Mouse (Mus musculus) neural tube, embryonic 12.5 days (tissue): Measurements from ENCODE around the gene Reck. TPM values are rescaled to one million over a fixed set of nuclear protein-coding genes. Genes with fewer than 3 reads are reported as not detected.

ENCODE experiments used
- ATAC-seq: fragments of 200-750 bp; cut with Nextera tagmentation; 2 replicates; pipeline ENCODE4 v1.8.0; 2017; ENCODE audit warnings: low read depth, mild to moderate bottlenecking, moderate TSS enrichment, moderate library complexity; ENCODE audit not compliant: low FRiP score
- H3K27ac ChIP-seq: fragments of 300-500 bp; sonication (generic); 2 replicates; pipeline ENCODE4 v1.5.1; 2016
- H3K27me3 ChIP-seq: fragments of 300-500 bp; sonication (generic); replicated peaks from 2 replicates; pipeline ENCODE4 v1.6.1; 2016; ENCODE audit warnings: mild to moderate bottlenecking
- H3K36me3 ChIP-seq: fragments of 300-500 bp; sonication (generic); 2 replicates; pipeline ENCODE4 v1.6.1; 2016; ENCODE audit warnings: mild to moderate bottlenecking
- H3K4me1 ChIP-seq: fragments of 300-500 bp; sonication (generic); 2 replicates; pipeline ENCODE4 v1.6.1; 2016
- H3K4me2 ChIP-seq: fragments of 300-500 bp; sonication (generic); replicated peaks from 2 replicates; pipeline ENCODE4 v1.6.1; 2016; ENCODE audit warnings: mild to moderate bottlenecking
- H3K4me3 ChIP-seq: fragments of 300-500 bp; sonication (generic); 2 replicates; pipeline ENCODE4 v1.5.1; 2016
- H3K9ac ChIP-seq: fragments of 300-500 bp; sonication (generic); 2 replicates; pipeline ENCODE4 v1.6.1; 2016; ENCODE audit warnings: mild to moderate bottlenecking
- H3K9me3 ChIP-seq: fragments of 300-500 bp; sonication (generic); 2 replicates; pipeline ENCODE4 v1.6.1; 2016; ENCODE audit warnings: mild to moderate bottlenecking
- WGBS: fragments of 180-500 bp; shearing (Covaris S2); methylation state at CpG from one replicate; pipeline ENCODE4 v1.1.7; 2016; 5-methylcytosine and 5-hydroxymethylcytosine counted together
- polyA plus RNA-seq: library from polyadenylated mRNA; unstranded; fragments of >200 nt; fragmentation: Nextera tagmentation; extraction: Ambion mirVana; gene quantifications from 2 replicates; pipeline ENCODE4 v1.2.1, GENCODE M21; 2016

Gene Reck
- 13.6 and 15.1 TPM in 2 replicates for polyA plus RNA-seq

GRCm38 (mm10) chr4:43875160-43875918, at the start of gene Reck:
Gene Reck (plus strand): TSS chr4:43875530.
- no peaks in the 10 kb centered on the region for H3K36me3 ChIP-seq
- H3K27ac ChIP-seq = 0 out of 2 replicates have a peak within 1 kb of the TSS, but pooled peaks have one; percentile 15
- no peaks in the 10 kb centered on the region for H3K9me3 ChIP-seq
- peak within 1 kb of the TSS; percentile 94 for H3K4me2 ChIP-seq
- peak within 1 kb of the TSS; percentile 81 for H3K9ac ChIP-seq
- peak within 1 kb of the TSS; percentile 87 for H3K4me3 ChIP-seq
- no peaks in the 10 kb centered on the region for H3K27me3 ChIP-seq
- WGBS = under 1% methylated on average over 72 of the region's 73 CpGs
- H3K4me1 ChIP-seq = peaks cover 21% of the 10 kb centered on the region
- peak; percentile 94 for ATAC-seq

DNA sequence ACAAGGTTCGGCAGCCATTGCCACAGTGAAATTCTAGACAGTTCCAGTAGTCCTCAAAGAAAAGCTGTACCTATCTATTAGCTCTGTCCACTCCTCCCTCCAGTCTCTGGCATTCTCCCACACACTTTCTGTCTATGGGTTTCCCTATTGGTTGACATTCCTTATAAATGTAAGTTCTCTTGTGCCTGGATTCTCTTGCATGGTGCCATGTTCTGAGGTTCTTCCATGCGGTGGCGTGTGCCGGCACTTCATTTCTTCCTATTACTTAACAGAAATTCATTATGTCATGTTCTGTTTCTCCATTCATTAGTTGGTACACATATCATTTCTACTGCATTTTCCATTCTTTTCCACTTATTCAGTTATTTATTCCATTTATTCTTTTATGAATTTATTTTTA, 46.5 kb upstream of the Reck start:
- ATAC-seq = no peak
- Histone ChIP-seq H3K27ac (no peak overlapping the region), H3K4me2 (no peak overlapping the region), H3K36me3 (no peaks in the 10 kb centered on the region), H3K4me3 (no peak overlapping the region), H3K4me1 (no peaks in the 10 kb centered on the region), H3K9me3 (no peaks in the 10 kb centered on the region), H3K9ac (no peak overlapping the region), H3K27me3 (no peaks in the 10 kb centered on the region)
- WGBS = 81% methylated on average over 4 of the region's 4 CpGs

DNA sequence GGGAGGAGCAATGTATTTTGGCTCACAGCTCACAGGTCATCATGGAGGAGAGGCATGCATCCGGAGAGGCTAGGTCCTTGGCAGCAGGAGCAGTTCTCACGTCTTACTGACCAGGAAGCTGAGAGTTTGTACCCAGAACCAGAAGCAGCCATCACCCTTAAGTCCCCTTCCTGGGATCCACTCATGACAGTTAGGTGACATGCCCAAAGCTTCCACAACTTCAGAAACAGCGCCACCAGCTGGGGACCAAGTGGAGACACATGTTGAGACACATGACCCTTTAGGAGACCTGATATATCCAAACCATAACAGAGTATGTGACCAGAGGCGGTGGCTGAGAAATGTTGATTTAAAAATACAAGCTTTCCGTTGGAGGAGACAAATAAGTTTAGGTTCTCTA, 43.3 kb upstream of the Reck start:
- Histone ChIP-seq H3K4me3 (no peak overlapping the region), H3K9me3 (no peaks in the 10 kb centered on the region), H3K9ac (no peak overlapping the region), H3K27ac (no peak overlapping the region), H3K4me1 (no peaks in the 10 kb centered on the region), H3K4me2 (no peak overlapping the region), H3K36me3 (no peaks in the 10 kb centered on the region), H3K27me3 (no peaks in the 10 kb centered on the region)
- 75% methylated on average over 5 of the region's 5 CpGs for WGBS
- no peak for ATAC-seq

DNA sequence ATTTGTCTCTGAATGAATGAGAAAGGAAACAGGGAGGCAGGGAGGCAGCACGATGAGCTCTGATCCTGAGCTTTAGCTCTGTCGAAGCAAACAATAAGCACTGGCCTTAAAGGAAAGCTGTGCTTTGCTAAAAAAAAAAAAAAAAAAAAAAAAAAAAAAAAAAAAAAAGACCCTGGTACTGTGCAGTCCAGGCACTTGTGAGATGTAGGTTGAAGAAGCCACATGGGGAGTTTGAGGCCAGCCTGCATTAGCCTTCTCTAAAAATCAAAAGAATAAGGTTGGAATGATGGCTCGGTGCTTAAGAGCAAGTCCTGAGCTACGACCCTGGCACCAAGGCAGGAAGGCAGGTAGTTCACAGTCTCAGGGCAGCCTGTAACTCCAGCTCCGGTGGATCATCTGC, 41.6 kb upstream of the Reck start:
- Histone ChIP-seq H3K4me1 (no peaks in the 10 kb centered on the region), H3K9ac (no peak overlapping the region), H3K36me3 (no peaks in the 10 kb centered on the region), H3K4me2 (no peak overlapping the region), H3K27me3 (no peaks in the 10 kb centered on the region), H3K9me3 (no peaks in the 10 kb centered on the region), H3K4me3 (no peak overlapping the region), H3K27ac (no peak overlapping the region)
- ATAC-seq = no peak
- 75% methylated on average over 5 of the region's 5 CpGs for WGBS

DNA sequence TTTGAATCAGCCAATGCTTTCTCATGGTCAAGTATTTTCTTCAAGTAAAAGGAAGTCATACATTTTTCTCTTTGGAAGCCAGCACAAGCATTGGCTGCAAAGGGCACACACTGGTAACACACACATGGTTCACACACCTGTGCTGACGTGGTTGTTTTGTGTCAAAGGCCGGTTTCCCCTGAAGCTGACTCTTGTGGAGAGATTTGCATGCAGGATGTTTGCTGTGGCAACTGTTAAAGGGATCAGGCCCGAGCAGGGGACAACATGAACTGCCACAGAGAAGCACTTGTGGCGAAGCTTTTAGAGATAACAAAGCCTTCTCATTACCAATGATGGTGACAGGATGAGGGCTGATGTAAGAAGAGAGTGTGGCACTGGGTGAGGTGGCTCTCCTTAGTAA, 40.6 kb upstream of the Reck start:
- Histone ChIP-seq H3K27me3 (no peaks in the 10 kb centered on the region), H3K4me2 (no peak overlapping the region), H3K36me3 (no peaks in the 10 kb centered on the region), H3K4me3 (no peak overlapping the region), H3K9me3 (no peaks in the 10 kb centered on the region), H3K4me1 (no peaks in the 10 kb centered on the region), H3K27ac (no peak overlapping the region), H3K9ac (no peak overlapping the region)
- ATAC-seq = no peak
- WGBS = 75% methylated on average over 4 of the region's 4 CpGs

DNA sequence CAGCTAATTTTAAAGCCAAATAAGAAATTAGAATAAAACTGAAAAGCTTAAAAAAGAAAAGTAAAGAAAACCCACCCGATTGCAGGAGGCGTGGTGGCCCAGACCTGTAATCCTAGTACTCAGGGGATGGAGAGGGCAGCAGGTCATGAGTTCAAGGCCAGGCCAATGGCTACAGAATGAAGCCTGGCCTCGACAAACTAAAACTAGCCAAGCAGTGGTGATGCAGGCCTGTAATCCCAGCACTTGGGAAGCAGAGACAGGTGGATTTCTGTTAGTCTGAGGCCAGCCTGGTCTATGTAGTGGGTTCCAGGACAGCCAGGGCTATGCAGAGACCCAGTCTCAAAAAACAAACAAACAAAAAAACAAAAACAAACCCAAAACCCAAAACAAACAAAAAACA, 37.0 kb upstream of the Reck start:
- 0 out of 2 replicates have a peak, but pooled peaks cover under 1% of the 10 kb centered on the region for H3K9me3 ChIP-seq
- no peaks in the 10 kb centered on the region for H3K4me1 ChIP-seq
- H3K4me3 ChIP-seq = no peak overlapping the region
- H3K27me3 ChIP-seq = no peaks in the 10 kb centered on the region
- no peak overlapping the region for H3K9ac ChIP-seq
- no peak for ATAC-seq
- H3K4me2 ChIP-seq = no peak overlapping the region
- 77% methylated on average over 3 of the region's 3 CpGs for WGBS
- no peaks in the 10 kb centered on the region for H3K36me3 ChIP-seq
- no peak overlapping the region for H3K27ac ChIP-seq

DNA sequence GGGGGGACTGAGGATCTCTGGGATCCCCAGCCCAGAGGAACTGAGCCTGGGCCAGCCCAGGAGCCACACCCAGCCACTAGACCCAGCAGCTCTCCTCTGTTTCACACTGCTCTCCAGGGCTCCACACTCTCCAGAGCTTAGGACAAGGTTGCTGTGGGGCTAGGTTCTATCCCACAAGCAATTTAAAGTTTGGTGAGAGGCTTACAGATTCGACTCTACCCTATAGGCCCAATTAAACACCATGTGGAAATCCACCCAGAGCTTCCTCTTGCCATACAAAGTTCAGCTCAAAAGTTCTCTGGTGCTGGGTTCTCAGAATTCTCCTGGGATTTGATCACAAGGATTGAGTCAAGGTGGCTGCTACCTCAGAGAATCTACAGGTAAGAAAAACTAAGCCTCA, 35.2 kb upstream of the Reck start, which contains the start of gene Olfr157:
TSS of gene Olfr157 (minus strand) at position 101 of the 400 bp plus-strand sequence.
- Histone ChIP-seq H3K27me3 (no peaks in the 10 kb centered on the region), H3K4me1 (no peaks in the 10 kb centered on the region), H3K4me2 (no peak within 1 kb of the TSS), H3K4me3 (no peak within 1 kb of the TSS), H3K36me3 (no peaks in the 10 kb centered on the region), H3K27ac (no peak within 1 kb of the TSS), H3K9me3 (0 out of 2 replicates have a peak, but pooled peaks cover 4% of the 10 kb centered on the region), H3K9ac (no peak within 1 kb of the TSS)
- no peak for ATAC-seq
- 68% methylated on average over 1 of the region's 1 CpGs for WGBS

GRCm38 (mm10) chr4:43851265-43851664, 24.1 kb upstream of the Reck start, which contains the start of gene Olfr155:
Gene Olfr155 (plus strand): TSS chr4:43851565.
- ATAC-seq = no peak
- Histone ChIP-seq H3K27ac (no peak within 1 kb of the TSS), H3K4me3 (no peak within 1 kb of the TSS), H3K27me3 (no peaks in the 10 kb centered on the region), H3K9ac (no peak within 1 kb of the TSS), H3K4me1 (no peaks in the 10 kb centered on the region), H3K4me2 (no peak within 1 kb of the TSS), H3K9me3 (no peaks in the 10 kb centered on the region), H3K36me3 (no peaks in the 10 kb centered on the region)
- 87% methylated on average over 6 of the region's 6 CpGs for WGBS

- no peak overlapping the region for H3K4me3 ChIP-seq
- H3K27me3 ChIP-seq = no peaks in the 10 kb centered on the region
- H3K4me2 ChIP-seq = no peak overlapping the region
- 75% methylated on average over 8 of the region's 8 CpGs for WGBS
- H3K9ac ChIP-seq = no peak overlapping the region
- no peaks in the 10 kb centered on the region for H3K9me3 ChIP-seq
- no peaks in the 10 kb centered on the region for H3K36me3 ChIP-seq
- H3K4me1 ChIP-seq = no peaks in the 10 kb centered on the region
- no peak overlapping the region for H3K27ac ChIP-seq
- no peak for ATAC-seq
These were observed 21.2 kb upstream of the Reck start for GRCm38 (mm10) chr4:43854101-43854500.

DNA sequence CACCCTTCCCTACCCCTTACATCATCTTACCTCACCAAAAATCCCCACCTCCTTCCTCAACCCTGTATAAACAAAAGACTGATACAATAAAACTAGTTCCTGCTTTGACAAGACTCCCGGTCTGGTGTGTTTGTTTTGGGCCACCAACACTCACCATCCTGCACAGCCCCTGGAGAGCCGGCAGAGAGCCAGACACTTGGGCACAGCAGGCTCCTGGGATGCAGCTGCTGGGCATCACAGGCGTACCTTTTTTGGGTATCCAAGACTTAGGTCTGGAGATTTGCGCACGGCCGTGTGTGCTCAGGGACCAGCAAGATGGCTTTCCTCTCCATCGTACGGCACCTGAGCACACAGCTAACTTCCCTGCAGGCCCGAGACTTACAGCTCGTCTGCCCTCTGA, 15.4 kb upstream of the Reck start:
- no peaks in the 10 kb centered on the region for H3K27me3 ChIP-seq
- no peaks in the 10 kb centered on the region for H3K9me3 ChIP-seq
- 81% methylated on average over 10 of the region's 10 CpGs for WGBS
- H3K4me1 ChIP-seq = no peaks in the 10 kb centered on the region
- H3K4me3 ChIP-seq = no peak overlapping the region
- no peak overlapping the region for H3K4me2 ChIP-seq
- H3K36me3 ChIP-seq = no peaks in the 10 kb centered on the region
- H3K9ac ChIP-seq = no peak overlapping the region
- ATAC-seq = no peak
- no peak overlapping the region for H3K27ac ChIP-seq

DNA sequence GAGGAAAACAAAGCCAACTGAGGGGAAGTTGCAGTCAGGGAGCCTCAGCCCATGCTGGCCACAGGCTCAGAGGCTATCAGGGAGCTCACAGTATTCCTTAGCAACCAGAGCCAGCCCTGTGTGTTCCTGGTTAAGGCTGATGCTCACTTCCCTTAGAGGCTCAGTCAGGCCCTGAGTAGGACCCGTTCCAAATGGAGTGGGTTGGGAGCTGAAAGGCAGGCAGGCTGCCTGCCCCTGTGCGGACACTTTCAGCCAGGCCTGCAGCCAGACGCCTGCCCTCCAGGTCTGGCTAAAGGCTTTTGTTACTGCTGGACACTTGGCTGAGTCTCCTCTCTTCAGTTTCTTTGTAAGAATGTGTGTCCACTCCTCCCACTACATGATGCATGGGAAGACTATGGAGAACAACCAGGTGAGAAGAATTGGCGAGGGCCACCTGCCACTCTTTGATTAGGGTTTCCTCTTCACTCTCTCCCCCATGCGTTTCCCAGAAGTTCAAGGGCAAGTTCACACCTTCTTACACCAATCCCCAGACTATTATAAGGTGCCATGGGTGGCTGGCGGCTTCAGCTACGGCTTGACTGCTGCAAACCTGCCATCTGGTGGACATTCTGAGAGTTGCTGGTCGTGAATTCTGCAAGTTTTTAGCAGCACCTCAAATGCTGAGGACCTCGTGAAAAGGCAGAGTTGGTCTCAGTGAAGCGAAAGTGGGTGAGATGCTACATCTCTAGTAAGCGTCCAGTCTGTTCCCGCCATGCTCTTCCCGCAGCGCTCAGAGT, 14.4 kb upstream of the Reck start:
- no peak overlapping the region for H3K9ac ChIP-seq
- ATAC-seq = no peak
- H3K27me3 ChIP-seq = no peaks in the 10 kb centered on the region
- H3K36me3 ChIP-seq = no peaks in the 10 kb centered on the region
- H3K4me2 ChIP-seq = no peak overlapping the region
- H3K27ac ChIP-seq = no peak overlapping the region
- H3K4me1 ChIP-seq = no peaks in the 10 kb centered on the region
- H3K4me3 ChIP-seq = no peak overlapping the region
- H3K9me3 ChIP-seq = no peaks in the 10 kb centered on the region
- 16% methylated on average over 14 of the region's 14 CpGs for WGBS

GRCm38 (mm10) chr4:43863298-43863697, 12.0 kb upstream of the Reck start:
- no peaks in the 10 kb centered on the region for H3K27me3 ChIP-seq
- ATAC-seq = no peak
- H3K4me3 ChIP-seq = no peak overlapping the region
- no peak overlapping the region for H3K27ac ChIP-seq
- 70% methylated on average over 4 of the region's 4 CpGs for WGBS
- no peak overlapping the region for H3K9ac ChIP-seq
- H3K4me1 ChIP-seq = no peaks in the 10 kb centered on the region
- H3K9me3 ChIP-seq = no peaks in the 10 kb centered on the region
- H3K36me3 ChIP-seq = no peaks in the 10 kb centered on the region
- no peak overlapping the region for H3K4me2 ChIP-seq
